Mouse (Mus musculus) lung, postnatal 0 days (tissue): ENCODE measurements at regions not wholly inside any gene's neighbourhood (a gene's known extent, or its start where the extent isn't known, plus 50 kb on each side); places are given as distances from the start of the nearest gene placed in this dataset.

Source experiments
- CTCF ChIP-seq: IDR thresholded peaks from 2 replicates; pipeline ENCODE4 v1.5.1; 2016; ENCODE audit warnings: antibody characterized with exemption, mild to moderate bottlenecking
- EP300 ChIP-seq: IDR thresholded peaks from 2 replicates; pipeline ENCODE4 v1.6.1; 2016; ENCODE audit warnings: antibody characterized with exemption, mild to moderate bottlenecking, control low read depth

- no peak for TF ChIP-seq CTCF
- TF ChIP-seq EP300 = no peak
Measured at GRCm38 (mm10) chr2:115456372-115457022, 125.0 kb upstream of the BC052040 start.
